Mouse (Mus musculus): ENCODE data around the gene Cd24a.

The Cd24a gene

DNA sequence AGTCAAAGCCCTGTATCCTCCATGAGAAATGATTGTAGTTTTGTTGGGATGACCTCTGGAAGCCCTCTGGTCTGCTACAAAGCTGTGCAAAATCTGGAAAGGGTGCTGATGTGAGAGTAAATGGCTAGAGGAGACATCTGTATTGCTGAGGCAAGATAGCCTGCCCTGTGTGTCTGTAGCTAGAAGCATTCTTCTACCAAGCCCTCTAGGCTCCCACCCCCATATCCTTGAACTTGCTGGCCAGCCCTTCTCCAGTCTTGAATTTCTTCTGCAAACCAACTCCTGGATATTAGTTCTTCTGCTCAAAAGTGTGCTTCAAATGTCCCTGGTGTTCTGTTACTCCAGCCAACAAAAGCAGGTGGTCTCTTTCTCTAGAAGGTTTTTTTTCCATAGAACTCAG is 51.8 kb downstream of the Cd24a start:
- DNase-seq (ENCODE audit: low spot score), result no peak

DNA sequence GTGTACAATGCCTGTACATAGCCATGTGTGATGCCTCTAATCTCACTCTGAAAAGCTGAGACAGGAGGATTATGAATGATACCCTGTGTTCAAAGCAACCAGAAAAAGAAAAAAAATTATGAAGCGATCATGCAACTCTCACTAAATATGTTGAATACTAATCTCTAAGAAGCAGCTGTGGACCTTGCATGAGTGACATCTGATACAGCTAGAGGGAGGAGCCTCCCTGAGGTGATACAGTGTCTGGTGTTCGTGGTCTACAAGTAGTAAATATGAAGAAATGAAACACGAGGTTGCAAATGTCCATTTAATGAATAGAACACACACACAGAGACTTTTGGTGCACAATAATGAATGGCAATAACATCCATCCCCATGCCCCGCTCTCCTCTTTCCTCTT is 52.5 kb downstream of the Cd24a start:
- no peak for DNase-seq (ENCODE audit: low spot score)

DNA sequence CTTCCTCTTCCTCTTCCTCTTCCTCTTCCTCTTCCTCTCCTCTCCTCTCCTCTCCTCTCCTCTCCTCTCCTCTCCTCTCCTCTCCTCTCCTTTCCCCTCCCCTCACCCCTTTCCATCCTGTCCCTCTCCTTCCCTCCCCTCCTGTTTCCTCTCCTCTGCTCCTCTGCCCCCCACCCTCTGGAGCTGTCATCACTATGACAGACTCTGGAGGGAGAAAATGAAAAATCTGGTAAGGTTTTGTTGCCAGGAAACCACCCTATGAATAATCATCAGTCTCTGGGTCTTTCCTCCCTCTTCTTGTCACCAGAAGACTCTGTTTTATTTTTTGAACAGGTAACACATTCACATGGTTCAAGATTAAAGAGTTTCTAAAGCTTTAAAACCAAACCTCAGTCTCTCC is 53.0 kb downstream of the Cd24a start:
- DNase-seq (ENCODE audit: low spot score), result no peak

DNA sequence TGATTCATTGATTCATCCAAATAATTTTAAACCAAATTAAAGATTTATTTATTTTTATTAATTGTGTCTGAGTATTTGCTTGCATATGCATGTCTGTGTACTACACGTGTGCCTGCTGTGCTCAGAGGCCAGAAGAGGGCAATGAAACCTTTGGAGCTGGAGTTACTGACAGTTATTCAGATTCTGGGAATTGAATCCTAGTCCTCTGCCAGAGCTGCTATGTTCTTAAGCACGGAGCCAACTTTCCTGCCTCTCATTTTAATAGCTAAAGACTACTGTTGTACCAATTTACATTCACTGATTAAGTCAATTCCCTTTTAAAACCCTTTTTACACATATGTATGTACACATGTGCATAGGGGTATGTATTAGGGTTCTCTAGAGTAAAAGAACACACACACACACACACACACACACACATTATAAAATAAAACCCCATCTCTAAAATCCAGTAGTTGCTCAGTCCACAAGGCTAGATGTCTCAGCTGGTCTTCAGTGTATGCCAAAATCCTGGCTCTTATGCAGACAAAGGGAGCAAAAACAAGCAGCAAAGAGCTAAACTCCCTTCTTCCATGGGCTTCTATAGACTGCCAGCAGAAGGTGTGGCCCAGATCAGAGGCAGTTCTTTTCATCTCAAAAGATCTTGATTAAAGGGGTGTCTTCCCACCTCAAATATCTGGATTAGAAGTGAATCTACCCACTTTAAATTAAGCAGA is 53.7 kb downstream of the Cd24a start:
- no peak for DNase-seq (ENCODE audit: low spot score)

DNA sequence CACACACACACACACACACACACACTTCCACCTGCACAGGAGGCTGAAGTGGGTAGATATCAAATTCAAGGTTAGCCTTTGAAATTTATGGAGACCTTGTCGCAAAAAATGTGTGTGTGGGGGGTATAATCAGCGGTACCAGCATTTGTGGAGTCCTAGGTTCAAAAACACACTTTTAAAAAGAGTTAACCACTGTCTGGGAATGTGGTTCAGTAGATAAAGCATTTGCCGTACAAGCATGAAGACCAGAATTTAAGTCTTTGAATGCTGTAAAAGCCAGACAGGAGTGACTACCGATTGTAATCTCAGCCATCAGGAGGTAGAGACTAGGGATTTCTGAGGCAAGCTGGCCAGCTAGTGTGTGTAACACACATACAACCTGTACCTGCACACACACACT is 55.0 kb downstream of the Cd24a start:
- no peak for DNase-seq (ENCODE audit: low spot score)

Measured in ovary, postnatal 14 days (tissue).